Comparison of ENCODE assay signal across 8 mouse cellular contexts in genomic region chr13:21786899-21787629, GRCm38 (mm10). TPM values are rescaled to one million over a fixed set of nuclear protein-coding genes. Genes with fewer than 3 reads are reported as not detected.
DNase-seq lines count a peak whose midpoint lies in the region; ATAC-seq lines count a peak whose summit lies in the region.
"Not testable (repeated sequence)": the region's sequence is repeated elsewhere in the genome, so short reads cannot be mapped to it uniquely, and the experiment has no call there.

TSS of gene Hist1h2an (minus strand) at chr13:21787218.
TSS of gene Hist1h2bp (plus strand) at chr13:21787461.

- H3K9me3 ChIP-seq in heart, embryonic 14.5 days (ENCODE audit: control insufficient read depth, low read length); liver, embryonic 13.5 days (replicated peaks); stomach, embryonic 16.5 days (replicated peaks; ENCODE audit: control insufficient read depth, low read length): not testable (repeated sequence)

- peak within 1 kb of the TSS; percentile 64 for H3K4me2 ChIP-seq in heart, embryonic 14.5 days (ENCODE audit: low read length)
- peak within 1 kb of the TSS; percentile 70 for H3K4me2 ChIP-seq in liver, embryonic 13.5 days
- peak within 1 kb of the TSS; percentile 49 for H3K4me2 ChIP-seq in stomach, embryonic 16.5 days (ENCODE audit: low read depth, low read length)

- peak; percentile 92 for ATAC-seq in heart, embryonic 14.5 days (ENCODE audit: insufficient number of reproducible peaks, insufficient read depth, low FRiP score, low read depth)
- peak; percentile 87 for ATAC-seq in liver, embryonic 13.5 days (ENCODE audit: low read depth)
- ATAC-seq in stomach, embryonic 16.5 days (ENCODE audit: insufficient read depth, low FRiP score): peak; percentile 95

- DNase-seq in CD4-positive, CD25-positive, alpha-beta regulatory T cell, adult 2 months (ENCODE audit: low read depth, low spot score): peak; percentile 92
- peak; percentile 96 for DNase-seq in c-Kit-negative CD71-positive TER-119-positive erythroid progenitor cells, embryonic 14.5 days (ENCODE audit: low read depth, low spot score)
- DNase-seq in fibroblast of lung, adult 2 months (ENCODE audit: low read depth): peak; percentile 98
- DNase-seq in kidney, postnatal 14 days: peak; percentile 95
- peak; percentile 89 for DNase-seq in liver, embryonic 13.5 days
- DNase-seq in neural tube, embryonic 10.5 days (ENCODE audit: extremely low spot score, low spot score): peak; percentile 87

- H3K36me3 ChIP-seq in heart, embryonic 14.5 days (ENCODE audit: control insufficient read depth, insufficient read depth, low read length); liver, embryonic 13.5 days; stomach, embryonic 16.5 days (ENCODE audit: control insufficient read depth, insufficient read depth, low read length): not testable (repeated sequence)

- under 1% methylated on average over 33 of the region's 63 CpGs for WGBS in heart, embryonic 14.5 days
- under 1% methylated on average over 32 of the region's 63 CpGs for WGBS in liver, embryonic 13.5 days (ENCODE audit: insufficient replicate concordance)
- under 1% methylated on average over 38 of the region's 63 CpGs for WGBS in stomach, embryonic 16.5 days

- peak within 1 kb of the TSS; percentile 36 to 46 for H3K4me3 ChIP-seq in heart, embryonic 14.5 days (ENCODE audit: control insufficient read depth in 1 of 2, insufficient read depth in 1 of 2, low read depth in 1 of 2, low read length in 2 of 2)
- H3K4me3 ChIP-seq in liver, embryonic 13.5 days (replicated peaks): peak within 1 kb of the TSS; percentile 56
- peak within 1 kb of the TSS; percentile 43 for H3K4me3 ChIP-seq in stomach, embryonic 16.5 days (replicated peaks; ENCODE audit: low read length)

- peaks cover 7 to 36% of the 10 kb centered on the region in 2 experiments for H3K4me1 ChIP-seq in heart, embryonic 14.5 days (ENCODE audit: control insufficient read depth in 2 of 2, insufficient read depth in 2 of 2, low read length in 2 of 2)
- peaks cover 59% of the 10 kb centered on the region for H3K4me1 ChIP-seq in liver, embryonic 13.5 days (replicated peaks)
- peaks cover 36% of the 10 kb centered on the region for H3K4me1 ChIP-seq in stomach, embryonic 16.5 days (ENCODE audit: control insufficient read depth, insufficient read depth, low read length)

- not testable (repeated sequence) for H3K27me3 ChIP-seq in heart, embryonic 14.5 days (ENCODE audit: control insufficient read depth, insufficient read depth, low read length); liver, embryonic 13.5 days; stomach, embryonic 16.5 days (ENCODE audit: control insufficient read depth, insufficient read depth, low read length)

- H3K27ac ChIP-seq in heart, embryonic 14.5 days (replicated peaks in 1 of 2; ENCODE audit: control insufficient read depth in 1 of 2, insufficient read depth in 1 of 2, low read depth in 2 of 2, low read length in 2 of 2): peak within 1 kb of the TSS; percentile 82 to 92
- H3K27ac ChIP-seq in liver, embryonic 13.5 days: peak within 1 kb of the TSS; percentile 100
- peak within 1 kb of the TSS; percentile 87 for H3K27ac ChIP-seq in stomach, embryonic 16.5 days (ENCODE audit: low read length)

- H3K9ac ChIP-seq in heart, embryonic 14.5 days (ENCODE audit: low read length): peak within 1 kb of the TSS; percentile 65
- peak within 1 kb of the TSS; percentile 84 for H3K9ac ChIP-seq in liver, embryonic 13.5 days
- H3K9ac ChIP-seq in stomach, embryonic 16.5 days (ENCODE audit: low read length): peak within 1 kb of the TSS; percentile 62

RNA-seq across cellular contexts. Expression of gene Hist1h2an, which starts in this region (rescaled TPM):
- polyA plus RNA-seq in heart, embryonic 14.5 days (2014; fragmentation: Nextera tagmentation; extraction: Ambion mirVana): 2.0 TPM in 1 of 2 replicates, not detected in the other
- 5.8 and 15.9 TPM in 2 replicates for polyA plus RNA-seq in liver, embryonic 13.5 days (2015; fragmentation: Nextera tagmentation; extraction: Ambion mirVana)
- polyA plus RNA-seq in stomach, embryonic 16.5 days (2015; fragmentation: Nextera tagmentation; extraction: Ambion mirVana): 1.9 and 2.6 TPM in 2 replicates

RNA-seq across cellular contexts. Expression of gene Hist1h2bp, which starts in this region (rescaled TPM):
- 0.38 and 0.58 TPM in 2 replicates for polyA plus RNA-seq in heart, embryonic 14.5 days (2014; fragmentation: Nextera tagmentation; extraction: Ambion mirVana)
- 2.8 and 3.8 TPM in 2 replicates for polyA plus RNA-seq in liver, embryonic 13.5 days (2015; fragmentation: Nextera tagmentation; extraction: Ambion mirVana)
- 0.77 and 1.4 TPM in 2 replicates for polyA plus RNA-seq in stomach, embryonic 16.5 days (2015; fragmentation: Nextera tagmentation; extraction: Ambion mirVana)

Comparison
In these comparisons a context has a peak if more than half of its experiments do, and no peak if none do; other contexts are left out.
1. Peak in every context shown above with its lines: DNase-seq, ATAC-seq, H3K4me3 ChIP-seq and H3K27ac ChIP-seq.